Mouse (Mus musculus) myocyte (in vitro differentiated cells): ENCODE measurements around the gene Cnot3.

ENCODE experiments used
- CEBPB ChIP-seq: IDR thresholded peaks from 2 replicates; pipeline ENCODE4 v1.6.1; 2011; ENCODE audit warnings: mild to moderate bottlenecking, moderate library complexity; ENCODE audit not compliant: poor library complexity, insufficient read depth, severe bottlenecking
- MAX ChIP-seq: IDR thresholded peaks from one replicate; pipeline ENCODE4 v1.6.1; 2011; ENCODE audit warnings: low read depth, mild to moderate bottlenecking, control low read depth
- MYOD1 ChIP-seq, 3 experiments: IDR thresholded peaks; one replicate each; pipeline ENCODE4 v1.6.1; 2011; ENCODE audit warnings: control low read depth in 2 of 3, low read depth in 2 of 3, mild to moderate bottlenecking in 2 of 3, moderate library complexity in 1 of 3; ENCODE audit not compliant: insufficient read length in 2 of 3, control insufficient read depth in 1 of 3
- POLR2A ChIP-seq: IDR thresholded peaks from one replicate; pipeline ENCODE4 v1.6.1; 2011; ENCODE audit warnings: low read depth, mild to moderate bottlenecking, control low read depth, moderate library complexity; ENCODE audit not compliant: insufficient read length
- POLR2AphosphoS2 ChIP-seq: IDR thresholded peaks from one replicate; pipeline ENCODE4 v1.6.1; 2011; ENCODE audit warnings: low read depth, control low read depth; ENCODE audit not compliant: insufficient read length
- REST ChIP-seq: IDR thresholded peaks from one replicate; pipeline ENCODE4 v1.6.1; 2011; ENCODE audit warnings: mild to moderate bottlenecking, control low read depth, moderate library complexity; ENCODE audit not compliant: insufficient read depth, insufficient read length
- SRF ChIP-seq: IDR thresholded peaks from one replicate; pipeline ENCODE4 v1.6.1; 2011; ENCODE audit warnings: low read depth; ENCODE audit not compliant: control insufficient read depth, insufficient read length
- TCF12 ChIP-seq: IDR thresholded peaks from one replicate; pipeline ENCODE4 v1.6.1; 2011; ENCODE audit warnings: mild to moderate bottlenecking, control low read depth; ENCODE audit not compliant: poor library complexity, insufficient read depth, severe bottlenecking
- TCF3 ChIP-seq: IDR thresholded peaks from one replicate; pipeline ENCODE4 v1.6.1; 2011; ENCODE audit warnings: low read depth, control low read depth; ENCODE audit not compliant: insufficient read length
- USF1 ChIP-seq: IDR thresholded peaks from one replicate; pipeline ENCODE4 v1.6.1; 2011; ENCODE audit warnings: low read depth, mild to moderate bottlenecking, control low read depth, moderate library complexity

- TF ChIP-seq POLR2A (no peak), TCF3 (no peak), REST (no peak), MAX (no peak), POLR2AphosphoS2 (no peak), USF1 (no peak), TCF12 (no peak), MYOD1 (IDR thresholded peaks at IDR 0.05; ENCODE audit: control insufficient read depth in 1 of 3, insufficient read length in 2 of 3, low read depth in 2 of 3) (no peak), SRF (no peak), CEBPB (no peak)
Observed at GRCm38 (mm10) chr7:3643412-3643811, 1.7 kb upstream of the Cnot3 start.
